Mouse (Mus musculus) MN1 (cell line): ENCODE data around the gene Slc25a36.

ENCODE experiments used
- DNase-seq: peaks from one replicate; pipeline ENCODE4 v3.0.0-alpha.2; 2016; ENCODE audit warnings: low spot score

The Slc25a36 gene

DNA sequence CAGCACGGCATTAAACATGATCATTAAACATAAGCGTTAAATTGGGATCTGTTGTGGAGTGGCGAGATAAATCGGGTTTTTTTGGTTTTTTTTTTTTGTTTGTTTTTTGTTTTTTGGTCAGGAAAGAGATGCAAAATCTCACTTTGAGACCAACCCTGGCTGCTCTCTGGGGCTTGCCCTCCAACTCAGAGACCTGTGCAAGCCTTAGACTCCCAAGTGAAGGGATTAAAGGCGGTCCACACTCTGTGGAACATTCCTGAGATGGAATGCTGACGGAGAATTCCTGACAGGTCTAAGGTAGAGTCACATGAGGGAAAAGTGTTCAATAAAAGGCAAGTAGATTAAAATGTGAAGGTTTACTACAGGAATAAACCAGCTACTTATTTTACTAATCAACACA lies 549 bp upstream of the Slc25a36 start:
- no peak for DNase-seq

DNA sequence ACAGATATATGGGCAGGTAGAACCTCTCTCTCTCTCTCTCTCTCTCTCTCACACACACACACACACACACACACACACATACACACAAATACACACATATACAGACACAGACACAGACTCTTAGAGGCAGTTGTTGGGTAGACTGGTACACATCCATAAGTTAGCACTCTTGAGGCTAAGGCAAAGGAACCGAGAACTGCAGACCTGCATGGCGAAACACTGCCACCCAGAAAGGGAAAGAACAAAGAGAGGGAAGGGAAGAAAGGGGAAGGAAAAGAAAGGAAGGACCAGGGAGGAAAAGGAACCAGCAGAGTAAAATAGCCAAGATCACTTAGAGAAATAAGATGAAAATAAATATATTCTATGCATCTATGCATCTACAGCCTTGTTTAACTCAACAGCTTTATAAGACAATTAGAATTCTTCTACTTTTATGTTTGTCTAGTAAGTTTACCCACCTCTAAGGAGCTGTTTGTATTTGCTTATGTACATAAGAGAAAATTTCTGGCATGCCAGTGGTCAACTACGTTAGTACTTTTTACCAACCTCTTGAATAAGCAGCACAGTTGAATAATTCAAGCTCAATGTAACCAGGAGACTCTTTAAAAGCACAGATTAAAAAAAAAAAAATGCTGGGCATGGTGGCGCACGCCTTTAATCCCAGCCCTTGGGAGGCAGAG lies 4.3 kb downstream of the Slc25a36 start:
- no peak for DNase-seq

DNA sequence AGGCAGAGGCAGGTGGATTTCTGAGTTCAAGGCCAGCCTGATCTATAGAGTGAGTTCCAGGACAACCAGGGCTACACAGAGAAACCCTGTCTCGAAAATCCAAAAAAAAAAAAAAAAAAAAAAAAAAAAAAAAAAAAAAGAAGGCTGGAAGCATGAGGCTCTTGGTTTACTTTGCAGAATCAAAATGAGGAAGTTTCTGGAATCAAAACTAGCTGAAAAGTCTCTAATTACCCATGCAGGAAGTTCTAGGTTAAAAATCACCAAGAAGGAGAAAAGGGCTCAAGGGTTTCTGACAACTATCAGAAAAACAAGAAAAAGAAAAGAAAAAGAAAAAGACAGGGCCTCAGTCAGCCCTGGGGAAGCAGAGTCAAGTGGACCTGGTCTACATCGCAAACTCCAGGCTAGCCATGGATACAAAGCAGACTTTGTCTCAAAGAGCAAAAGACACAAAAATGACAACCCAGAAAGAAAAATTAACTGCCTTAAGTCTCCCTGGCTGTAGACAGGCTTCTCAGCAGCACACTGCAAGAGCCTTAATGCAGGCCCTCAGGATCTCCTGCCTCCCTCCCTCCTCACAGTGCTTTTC lies 5.5 kb downstream of the Slc25a36 start:
- DNase-seq: no peak

DNA sequence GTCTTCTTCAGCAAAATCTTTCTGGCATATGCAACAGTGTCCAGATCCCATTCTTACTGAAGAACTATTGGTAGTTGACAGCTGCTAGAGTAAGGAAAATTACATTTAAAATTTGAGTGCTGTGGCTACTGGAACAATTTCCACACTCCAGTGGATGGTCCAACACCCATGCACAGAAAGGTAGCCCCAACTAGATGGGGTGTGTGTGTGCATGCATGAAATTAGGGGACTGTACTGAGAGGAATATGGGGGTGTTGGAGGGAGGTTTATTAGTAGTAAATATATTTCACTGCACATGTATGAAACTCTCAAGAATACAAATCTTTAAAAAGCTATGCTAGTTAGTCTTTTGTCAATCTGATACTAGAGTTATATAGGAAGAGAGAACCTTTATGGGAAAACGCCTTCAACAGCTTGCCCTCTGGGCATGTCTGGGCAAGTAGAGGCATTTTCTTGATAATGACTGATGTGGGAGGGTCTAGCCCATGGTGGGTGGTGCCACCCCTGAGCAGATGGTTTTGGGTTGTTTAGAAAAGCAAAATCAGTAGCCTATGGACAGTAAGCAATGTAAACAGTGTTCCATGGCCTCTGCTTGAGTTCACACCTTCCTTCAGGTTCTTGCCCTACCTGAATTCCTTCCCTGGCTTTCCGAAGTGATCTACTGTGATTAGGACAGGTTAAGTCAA lies 7.4 kb downstream of the Slc25a36 start:
- no peak for DNase-seq

DNA sequence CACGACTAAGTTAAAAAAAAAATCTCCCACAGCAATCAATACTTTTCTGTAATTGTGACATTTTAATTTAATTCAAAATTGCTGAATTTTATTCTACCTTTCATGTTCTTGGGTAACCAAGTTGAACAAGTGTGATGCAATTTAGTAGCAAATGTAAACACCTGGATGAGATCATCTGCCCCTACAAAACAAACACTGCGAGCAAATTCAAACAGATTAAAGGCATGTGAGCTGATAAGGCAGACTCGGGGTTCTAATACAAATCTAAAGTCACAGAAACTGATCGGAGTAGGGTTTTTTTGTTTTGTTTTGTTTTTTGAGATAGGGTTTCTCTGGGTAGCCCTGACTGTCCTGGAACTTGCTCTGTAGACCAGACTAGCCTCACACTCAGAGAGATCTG lies 12.0 kb downstream of the Slc25a36 start:
- DNase-seq: no peak

DNA sequence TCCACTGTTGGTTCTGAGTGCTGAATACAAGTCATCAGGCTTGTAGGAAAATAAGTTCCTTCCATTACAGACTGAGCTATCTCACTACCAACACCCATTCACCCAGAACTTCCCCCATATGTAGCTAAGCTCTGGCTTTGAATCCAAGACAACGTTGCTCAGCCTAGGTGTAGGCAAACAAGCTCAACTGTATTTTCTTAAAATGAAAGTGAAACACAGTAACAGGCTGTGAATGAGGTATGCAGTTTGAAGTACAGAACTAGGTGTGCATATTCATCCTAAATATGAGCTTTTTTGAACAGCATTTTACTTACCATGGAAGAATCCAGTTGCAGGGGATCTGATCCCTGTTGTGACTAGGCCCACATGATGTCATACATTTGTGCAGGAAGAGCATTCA lies 14.8 kb downstream of the Slc25a36 start:
- no peak for DNase-seq

DNA sequence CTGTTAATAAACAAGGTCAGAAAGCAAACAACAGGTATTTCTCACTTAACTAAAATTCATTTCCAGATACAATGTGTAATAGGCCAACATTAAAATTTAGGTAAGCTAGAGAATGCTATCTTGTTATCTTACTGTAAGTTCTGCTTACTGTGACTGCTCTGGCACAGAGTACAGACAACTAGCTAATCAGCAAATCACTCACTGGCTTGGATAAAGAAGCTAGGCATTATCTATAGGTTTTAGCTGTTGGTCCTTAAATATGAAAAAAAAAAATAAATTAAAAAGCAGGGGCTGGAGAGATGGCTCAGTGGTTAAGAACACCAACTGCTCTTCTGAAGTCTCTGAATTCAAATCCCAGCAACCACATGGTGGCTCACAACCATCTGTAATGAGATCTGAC lies 23.1 kb downstream of the Slc25a36 start:
- no peak for DNase-seq

DNA sequence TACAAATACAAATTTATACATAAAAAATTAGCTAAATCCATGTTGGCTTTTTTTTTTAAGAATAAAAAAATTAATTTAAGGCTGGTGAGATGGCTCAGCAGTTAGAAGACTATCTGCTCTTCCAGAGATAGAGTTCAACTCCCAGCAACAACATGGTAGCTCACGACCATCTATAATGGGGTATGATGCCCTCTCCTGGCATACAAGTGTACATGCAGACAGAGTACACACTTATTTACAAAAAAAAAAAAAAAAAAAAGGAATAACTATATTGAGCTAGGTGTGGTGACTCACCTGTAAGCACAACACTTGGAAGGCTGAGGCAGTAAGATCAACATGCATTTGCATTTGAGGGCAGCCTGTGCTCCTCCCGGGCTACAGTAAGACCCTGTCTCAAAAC lies 26.3 kb downstream of the Slc25a36 start:
- no peak for DNase-seq

DNA sequence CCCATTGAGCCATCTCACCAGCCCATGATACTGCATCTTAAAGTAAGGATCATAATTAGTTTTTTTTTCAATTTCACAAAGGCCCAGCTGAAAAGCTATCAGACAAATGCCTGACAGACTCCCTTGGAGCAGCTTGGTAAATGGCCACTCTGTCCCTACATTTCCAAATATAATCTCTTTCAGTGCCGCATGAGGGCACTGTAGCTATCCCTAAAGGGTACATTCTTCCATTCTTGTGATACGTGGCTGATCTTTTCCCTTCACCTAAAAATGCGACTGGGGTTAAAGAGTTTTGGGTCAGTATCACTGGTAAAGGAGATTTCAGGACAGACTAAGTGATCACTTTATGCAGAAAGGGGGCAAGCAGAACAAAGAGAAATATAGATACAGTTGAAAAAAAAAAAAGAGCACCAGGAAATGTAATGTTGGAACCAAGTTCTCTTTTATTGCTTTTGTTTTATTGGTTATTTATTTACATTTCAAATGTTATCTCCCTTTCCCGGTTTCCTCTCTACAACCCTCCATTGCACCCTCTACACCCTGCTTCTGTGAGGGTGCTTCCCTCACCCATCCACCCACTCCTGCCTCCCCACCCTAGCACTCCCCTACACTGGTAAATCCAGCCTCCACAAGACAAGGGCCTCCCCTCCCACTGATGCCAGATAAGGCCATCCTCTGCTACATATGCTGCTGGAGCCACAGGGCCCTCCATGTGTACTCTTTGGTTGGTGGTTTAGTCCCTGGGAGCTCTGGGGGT lies 29.7 kb downstream of the Slc25a36 start:
- DNase-seq: no peak

DNA sequence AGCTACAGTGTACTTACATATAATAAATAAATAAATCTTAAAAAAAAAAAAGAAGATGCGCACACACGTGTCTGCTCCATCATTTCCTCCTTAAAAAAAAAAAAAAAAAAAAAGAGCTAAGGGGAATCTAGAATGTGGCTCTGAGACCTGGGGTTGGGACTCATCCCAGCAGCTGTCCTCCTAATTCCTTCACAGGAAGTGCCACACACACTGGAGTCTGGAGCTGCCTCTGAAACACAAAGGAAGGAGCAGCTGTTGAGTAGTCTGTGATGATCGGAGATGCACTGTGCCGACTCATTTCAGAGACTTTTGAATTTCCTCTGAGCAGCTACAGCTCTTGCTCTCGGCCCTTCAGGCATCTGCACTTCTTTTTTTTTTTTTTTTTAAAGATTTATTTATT lies 41.0 kb downstream of the Slc25a36 start:
- DNase-seq: no peak

DNA sequence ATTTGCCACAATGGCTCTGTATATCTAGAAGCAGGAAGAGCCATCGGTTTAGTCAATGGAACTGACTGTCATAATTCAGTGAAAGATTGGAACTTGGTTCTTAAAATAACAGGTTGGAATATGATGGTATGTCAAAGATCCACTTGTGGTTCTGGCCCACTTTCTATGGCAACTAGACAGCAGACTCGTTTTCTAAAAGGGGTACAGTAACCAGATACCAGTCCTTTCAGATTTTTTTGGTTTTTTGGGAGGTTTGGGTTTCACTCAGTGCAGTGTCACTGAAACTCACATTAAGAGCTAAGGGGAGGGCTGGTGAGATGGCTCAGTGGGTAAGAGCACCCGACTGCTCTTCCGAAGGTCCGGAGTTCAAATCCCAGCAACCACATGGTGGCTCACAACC lies 41.5 kb downstream of the Slc25a36 start:
- no peak for DNase-seq

DNA sequence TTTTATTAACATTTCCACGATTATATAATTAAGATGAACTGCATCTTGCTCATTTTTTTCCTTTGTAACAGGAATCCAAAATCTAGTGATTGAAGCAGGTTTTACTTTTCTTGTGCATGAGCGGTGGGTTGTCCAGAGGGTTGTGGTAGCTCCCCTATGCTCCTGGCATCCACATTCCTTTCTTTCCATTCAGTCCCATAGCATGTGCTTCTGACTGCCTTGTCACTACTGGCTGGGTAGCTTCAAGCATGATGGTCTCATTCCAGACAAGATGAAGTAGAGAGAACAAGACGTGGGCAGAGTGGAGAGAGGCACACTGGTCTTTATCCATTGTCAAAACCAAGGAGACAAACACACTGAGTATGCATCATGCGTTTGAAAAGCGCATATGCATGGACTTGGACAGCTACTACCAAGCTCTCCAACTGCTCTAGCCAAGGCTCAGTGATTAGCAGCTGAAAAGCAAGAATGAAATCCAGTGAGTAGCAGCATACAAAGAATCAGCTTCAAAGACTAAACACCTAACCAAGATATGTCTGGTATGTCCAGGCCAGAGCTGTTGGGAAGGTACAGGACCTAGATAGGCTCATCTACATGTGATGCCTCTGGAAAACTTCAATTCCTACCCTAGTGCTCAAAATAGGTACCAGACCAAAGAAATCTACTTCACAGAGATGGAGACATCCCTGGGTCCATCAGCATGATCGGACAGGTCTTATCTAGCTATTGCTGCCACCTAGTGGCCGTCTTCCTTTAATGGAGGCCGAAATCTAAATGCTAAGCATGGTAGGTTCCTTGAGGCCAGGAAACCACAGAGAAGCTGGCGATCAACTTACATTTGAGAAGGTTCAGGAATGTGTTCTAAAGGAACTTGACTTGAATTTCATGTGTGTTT lies 42.5 kb downstream of the Slc25a36 start:
- peak; percentile 83 for DNase-seq

DNA sequence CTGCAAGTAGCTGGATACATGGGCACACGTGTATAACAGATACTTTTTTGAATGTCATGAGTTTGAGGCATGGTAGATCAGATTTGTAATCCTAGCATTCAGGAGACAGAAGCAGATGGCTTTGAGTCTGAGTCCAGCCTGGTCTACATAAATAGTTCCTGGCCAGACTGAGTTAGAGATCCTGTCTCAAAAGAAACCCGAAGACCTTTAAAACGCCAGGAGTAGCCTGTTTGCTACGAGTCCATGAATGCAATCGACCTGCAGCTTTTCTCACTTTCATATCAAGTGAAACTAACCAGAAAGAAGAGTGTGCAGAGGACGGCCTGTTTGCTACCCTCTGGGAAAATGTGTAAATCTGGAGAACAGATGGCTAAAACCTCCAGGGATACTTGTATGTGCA lies 43.2 kb downstream of the Slc25a36 start:
- DNase-seq: no peak

DNA sequence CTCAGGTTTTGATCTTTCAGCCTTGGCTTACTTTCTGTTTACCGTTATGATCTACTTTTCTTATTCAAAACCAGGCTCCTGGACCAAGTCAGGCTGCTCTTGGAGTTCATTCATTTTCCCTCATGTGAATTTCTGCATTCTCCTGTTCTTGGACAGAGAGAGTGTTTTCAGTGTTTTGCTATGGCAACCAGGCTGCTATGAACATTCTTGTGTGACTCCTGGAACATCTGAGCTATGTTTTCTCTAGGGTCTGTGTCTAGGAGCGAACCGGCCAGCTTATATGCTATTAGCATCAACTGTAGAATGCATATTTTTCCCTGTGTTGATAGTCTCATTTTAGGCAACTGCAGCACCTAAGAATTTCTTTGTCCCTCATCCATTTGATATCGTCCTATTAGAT lies 45.1 kb downstream of the Slc25a36 start:
- DNase-seq: no peak

DNA sequence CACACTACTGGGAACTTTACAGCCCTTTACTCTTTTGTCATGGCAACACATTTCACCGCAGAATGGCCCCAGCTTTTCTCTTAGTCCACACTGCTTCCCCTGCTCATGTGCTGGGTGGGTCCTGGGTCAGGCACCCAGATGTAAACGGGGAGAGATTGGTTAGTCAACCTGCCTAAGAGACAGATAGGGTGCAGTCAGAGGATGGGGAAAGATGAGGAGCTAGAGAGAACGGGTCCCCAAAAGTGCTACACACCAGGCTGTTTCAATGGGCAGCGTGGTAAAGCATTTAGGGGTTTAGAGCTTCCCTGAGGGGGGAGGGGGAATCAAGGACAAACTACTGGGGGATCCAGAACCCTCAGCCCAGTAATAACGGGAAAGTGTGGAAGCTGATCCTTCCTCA lies 45.7 kb downstream of the Slc25a36 start:
- DNase-seq: no peak

DNA sequence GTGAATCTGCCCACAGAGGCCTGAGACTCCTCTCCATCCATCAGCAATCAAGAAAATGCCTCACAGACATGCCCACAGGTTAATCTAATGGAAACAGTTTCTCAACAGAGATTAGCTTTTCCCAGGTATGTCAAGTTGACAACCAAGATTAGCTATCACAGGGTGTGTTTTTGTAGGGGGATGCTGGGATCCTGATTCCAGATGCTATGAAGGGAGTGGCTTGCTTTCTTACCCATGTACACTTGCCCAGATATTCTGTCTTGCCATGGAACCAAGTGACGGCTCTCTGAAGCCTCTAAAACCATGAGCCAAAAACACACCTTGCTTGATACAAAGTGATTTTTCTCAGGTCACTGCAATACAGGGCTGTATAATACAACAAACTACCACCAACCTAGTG lies 46.8 kb downstream of the Slc25a36 start:
- DNase-seq: no peak

DNA sequence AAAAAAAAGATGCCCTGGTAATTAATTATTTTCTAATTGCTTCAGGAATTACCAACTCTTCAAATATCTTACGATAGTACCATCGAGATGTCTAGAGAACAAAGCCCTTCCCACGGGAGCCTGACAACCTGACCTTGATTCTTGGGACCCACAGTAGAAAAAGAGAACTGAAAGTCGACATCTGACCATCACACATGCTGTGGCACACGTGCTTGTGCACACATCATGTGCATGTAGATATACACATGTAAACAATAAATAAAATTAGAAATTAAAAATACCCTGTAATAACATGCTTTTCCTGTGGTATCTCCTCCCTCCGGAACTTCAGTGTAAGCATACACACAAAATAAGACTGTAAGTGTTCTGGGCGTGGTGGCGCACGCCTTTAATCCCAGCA lies 49.3 kb downstream of the Slc25a36 start:
- no peak for DNase-seq

DNA sequence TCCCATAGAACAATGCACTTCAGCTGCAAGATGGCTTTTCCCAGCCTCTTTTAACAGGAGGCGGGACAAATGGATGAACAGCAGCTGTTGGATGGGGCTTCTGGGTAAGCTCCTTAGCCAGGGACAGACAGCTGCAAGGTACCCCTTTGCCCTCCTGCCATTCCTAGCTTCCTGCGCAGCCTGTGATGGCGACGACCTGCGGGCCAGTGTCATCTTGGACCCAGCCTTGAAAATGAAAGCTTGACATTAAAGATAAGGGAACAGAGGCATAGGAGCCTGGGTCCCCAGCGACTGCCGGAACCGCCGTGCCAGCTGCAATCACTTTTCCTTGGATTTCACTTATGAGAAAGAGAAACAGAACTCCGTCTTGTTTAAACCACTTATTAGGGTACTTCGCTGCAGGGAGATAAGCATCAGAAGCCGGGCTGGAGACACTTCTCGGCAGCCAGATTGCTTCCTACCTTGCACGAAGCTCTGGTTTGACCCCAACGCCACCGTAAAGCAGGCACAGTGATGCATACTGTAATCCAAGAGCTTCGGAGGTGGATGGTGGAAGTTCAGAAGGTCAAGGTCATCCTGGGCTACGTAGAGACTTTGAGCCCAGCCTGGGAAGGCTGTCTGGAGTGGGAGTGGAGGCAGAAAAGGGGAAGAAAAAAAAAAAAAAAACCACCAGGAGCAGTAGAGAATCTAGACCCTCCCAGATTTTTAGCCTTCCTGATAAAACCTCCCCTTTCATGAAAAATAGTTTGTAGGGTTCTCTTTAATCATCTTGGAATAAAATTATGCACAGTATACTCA lies 54.2 kb downstream of the Slc25a36 start:
- DNase-seq: peak; percentile 29

DNA sequence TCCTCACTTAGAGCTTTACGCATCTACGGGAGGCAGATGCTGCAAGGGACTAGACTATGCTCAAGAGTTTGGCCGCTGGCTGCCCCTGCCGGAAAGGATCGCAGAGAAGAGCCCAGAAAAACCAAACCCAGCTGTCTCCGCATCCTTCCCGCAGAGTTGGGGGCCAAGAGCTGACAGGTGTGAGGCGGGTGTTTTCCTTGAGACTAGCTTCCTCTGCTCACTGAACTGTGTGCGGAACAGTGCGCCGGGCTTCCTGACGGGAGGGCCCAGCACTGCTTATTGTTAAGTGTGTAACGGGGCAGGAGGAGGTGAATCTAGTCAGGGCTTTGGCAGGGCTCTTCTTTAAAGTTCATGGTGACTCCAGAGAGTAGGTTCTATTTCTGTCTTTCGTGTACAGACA lies 55.1 kb downstream of the Slc25a36 start:
- DNase-seq: no peak

DNA sequence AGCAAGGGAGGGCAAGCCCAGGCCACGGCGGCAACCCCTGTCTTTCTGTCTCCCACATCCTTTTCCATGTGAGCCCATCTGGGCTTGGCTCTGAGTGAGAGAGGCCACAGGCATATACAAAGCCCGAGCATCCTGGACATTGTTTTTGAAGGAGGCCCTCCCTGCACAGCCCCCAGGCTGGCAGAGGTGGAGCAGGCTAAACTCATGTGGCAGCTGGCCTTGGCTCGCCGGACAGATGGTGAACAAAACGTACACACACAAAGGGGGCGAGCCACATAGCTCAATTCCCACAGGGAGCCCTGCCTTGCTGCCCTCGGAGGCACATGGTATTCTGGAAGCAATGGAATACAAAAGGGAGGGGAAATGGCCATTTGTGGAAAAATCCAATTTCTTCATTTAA lies 59.8 kb downstream of the Slc25a36 start:
- DNase-seq: no peak

DNA sequence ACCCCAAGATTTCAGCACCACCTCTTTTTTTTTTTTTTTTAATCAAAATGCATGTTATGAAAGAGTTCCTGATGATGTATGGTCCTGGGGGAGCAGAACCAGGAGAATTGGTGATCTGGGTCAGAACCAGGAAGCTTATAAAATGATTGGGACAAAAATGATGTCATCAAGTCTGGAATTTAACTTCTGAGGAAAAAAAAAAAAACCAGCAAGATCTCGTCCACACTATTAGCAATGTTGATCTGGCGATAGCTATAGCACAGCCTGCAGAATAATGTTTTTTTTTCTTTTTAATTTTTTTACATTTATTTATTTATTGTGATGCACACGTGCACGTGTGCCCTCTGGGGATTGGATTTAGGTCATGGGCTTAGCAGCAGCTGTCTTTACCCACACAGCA lies 64.7 kb downstream of the Slc25a36 start:
- no peak for DNase-seq
